Mouse (Mus musculus) adrenal gland, adult 18-20 months (tissue): ENCODE measurements at regions not wholly inside any gene's neighbourhood (a gene's known extent, or its start where the extent isn't known, plus 50 kb on each side); places are given as distances from the start of the nearest gene placed in this dataset.

ENCODE experiments used
- DNase-seq, 2 experiments: peaks; one replicate each; pipeline ENCODE4 v3.0.0; 2021 to 2022; ENCODE audit warnings: low spot score in 2 of 2

GRCm38 (mm10) chr1:71848656-71849055 is 195.7 kb upstream of the Fn1 start:
- no peak for DNase-seq

DNA sequence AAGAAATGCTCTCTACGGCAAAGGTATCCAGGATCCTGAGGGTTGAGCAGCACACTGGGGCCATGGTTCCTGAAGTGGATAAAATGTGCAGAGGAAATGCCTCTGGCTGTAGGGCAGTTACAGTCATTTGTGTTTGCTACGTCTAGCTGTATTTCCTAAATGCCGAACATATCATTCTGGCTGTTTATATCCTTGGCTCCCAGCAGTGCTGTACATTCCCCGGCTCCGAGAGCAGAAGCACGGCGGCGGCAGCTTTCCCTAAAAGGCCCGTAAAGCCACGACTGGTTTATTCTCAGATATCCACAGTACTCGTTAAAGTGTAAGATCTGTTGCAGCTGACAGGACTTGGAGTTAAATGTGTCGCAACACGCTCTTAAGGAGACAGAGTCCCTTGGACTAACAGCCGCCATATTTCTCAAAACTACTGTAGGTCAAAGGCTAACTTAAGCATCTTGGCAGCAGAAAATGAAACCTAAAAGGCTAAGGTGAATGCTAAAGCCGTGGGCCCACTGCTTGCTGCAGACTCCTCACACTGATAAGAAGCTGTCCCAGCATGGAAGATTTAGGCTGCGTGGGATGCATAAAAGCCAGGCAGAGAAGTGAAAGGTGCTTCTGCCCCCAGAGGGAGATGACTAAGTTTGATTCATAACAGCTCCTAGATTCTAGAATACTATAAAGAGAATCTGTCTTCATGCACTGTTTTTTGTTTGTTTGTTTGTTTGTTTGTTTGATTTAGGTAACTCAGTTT is 192.1 kb upstream of the Fn1 start:
- no peak for DNase-seq

GRCm38 (mm10) chr1:71837764-71838163 is 184.8 kb upstream of the Fn1 start:
- no peak for DNase-seq

- no peak for DNase-seq
Observed at GRCm38 (mm10) chr1:71837039-71837648, 184.1 kb upstream of the Fn1 start.

GRCm38 (mm10) chr1:71830379-71830778 is 177.4 kb upstream of the Fn1 start:
- no peak for DNase-seq

- no peak for DNase-seq
Observed at GRCm38 (mm10) chr1:71824410-71824809, 171.4 kb upstream of the Fn1 start.

DNA sequence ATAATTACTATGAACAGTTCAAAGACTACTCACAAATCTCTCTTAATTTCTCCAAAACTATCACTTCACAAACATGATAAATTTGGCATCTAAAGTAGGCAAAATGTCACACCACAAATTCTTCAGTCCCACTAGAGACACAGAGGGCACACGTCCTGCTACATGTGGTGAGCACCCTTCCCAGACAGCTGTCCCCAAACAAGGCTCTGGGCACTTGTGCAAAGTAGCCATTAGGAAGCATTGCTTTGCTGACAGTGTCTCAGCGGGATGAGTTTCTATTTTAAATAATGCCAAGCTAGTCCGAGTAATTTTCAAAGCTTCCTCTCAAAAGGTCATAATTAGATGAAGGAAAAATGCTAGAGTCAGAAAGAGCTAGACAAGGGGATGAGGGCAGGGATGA is 169.1 kb upstream of the Fn1 start:
- DNase-seq, result no peak

GRCm38 (mm10) chr1:71821099-71821498 is 168.1 kb upstream of the Fn1 start:
- DNase-seq, result no peak

- DNase-seq, result no peak
Observed at GRCm38 (mm10) chr1:71816306-71816705, 163.3 kb upstream of the Fn1 start.

DNA sequence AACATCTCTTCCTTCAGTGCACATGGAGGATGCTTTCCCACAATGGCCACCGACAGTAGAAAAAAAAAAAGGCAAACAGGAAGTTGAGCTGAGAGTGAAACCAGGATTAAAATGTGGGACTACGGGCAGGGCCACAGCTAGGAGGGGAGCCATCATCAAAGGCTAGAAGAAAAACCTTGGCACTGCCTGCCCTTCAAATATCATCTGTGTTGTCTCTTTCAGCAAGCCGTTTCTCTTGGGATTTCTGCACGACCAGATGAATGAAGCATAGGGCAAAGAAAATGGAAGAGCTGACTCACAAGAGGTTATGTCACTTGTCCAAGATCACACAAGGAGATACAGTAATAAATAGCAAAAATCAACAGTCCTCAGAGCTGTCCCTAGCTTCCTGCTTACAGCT is 161.1 kb upstream of the Fn1 start:
- no peak for DNase-seq

DNA sequence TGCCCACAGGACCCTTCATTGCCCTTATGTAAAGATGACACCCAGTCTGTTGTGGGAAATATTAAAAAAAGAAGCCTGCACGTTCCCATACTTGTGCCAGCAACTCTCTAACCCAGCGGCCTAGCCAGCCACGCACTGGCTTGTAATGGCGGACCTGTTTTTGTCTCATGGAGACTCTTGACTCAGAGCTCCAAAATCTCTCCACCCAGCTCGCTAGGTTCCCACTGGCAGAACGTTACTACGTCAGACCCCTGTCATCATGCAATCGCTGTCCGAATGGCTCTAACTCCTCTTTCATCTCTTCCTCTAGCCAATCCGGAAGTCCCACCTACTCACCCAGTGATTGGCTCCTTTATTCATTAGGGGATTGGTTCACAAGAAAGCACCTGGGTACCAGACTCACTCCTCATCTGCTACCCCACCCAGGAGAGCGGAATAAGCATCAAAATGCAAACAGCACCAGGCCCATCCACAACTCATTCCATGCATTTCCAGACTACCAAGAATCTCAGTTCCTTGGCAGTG is 159.2 kb upstream of the Fn1 start:
- no peak for DNase-seq

DNA sequence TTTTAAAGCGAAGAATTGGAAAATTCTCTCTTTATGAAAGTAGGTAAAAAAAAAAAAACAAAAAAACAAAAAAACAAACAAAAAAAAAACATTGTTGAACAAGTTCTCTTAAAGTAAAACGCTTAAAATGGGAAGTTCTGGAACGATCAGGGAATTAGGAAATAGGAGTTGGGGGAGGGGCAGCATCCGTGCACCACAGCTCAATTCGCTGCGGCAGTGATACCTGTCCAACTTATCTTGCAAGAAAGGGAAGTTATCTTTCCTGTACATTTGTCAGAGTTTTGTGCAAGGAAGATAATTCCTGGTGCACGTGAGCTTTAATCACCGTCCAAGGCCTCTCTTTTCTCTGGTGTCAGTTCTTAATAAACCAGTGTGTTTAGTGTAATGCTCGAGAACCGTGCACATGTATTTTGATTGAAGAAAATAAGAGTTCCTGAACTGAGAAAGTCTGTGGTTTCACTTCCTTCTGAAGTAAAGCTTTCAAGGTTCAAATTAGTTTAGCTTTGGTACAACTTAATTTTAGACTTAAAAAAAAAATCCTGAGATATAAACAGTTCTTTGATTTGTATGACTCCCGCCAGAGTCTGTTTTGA is 158.3 kb upstream of the Fn1 start:
- DNase-seq, result no peak

- DNase-seq, result no peak
Observed at GRCm38 (mm10) chr1:71808005-71808404, 155.0 kb upstream of the Fn1 start.

DNA sequence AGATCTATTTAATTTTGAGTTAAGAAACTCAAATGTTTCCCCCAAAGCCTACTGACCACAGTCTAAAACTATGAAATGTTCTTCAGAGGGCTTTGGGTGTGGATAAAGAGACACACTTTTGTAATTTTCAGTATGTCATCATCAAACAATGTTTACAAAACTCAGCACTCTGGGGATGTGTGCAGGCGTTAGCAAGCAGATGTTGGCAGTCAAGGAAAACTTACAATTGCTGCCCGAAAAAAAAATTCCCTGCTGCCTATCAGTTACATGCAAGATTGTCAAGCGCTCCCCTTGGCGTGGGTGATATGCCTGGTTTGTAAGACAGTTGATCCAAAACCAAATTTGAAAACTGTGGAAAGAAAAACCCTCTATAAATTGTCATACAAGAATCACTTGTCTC is 154.6 kb upstream of the Fn1 start:
- DNase-seq, result no peak

DNA sequence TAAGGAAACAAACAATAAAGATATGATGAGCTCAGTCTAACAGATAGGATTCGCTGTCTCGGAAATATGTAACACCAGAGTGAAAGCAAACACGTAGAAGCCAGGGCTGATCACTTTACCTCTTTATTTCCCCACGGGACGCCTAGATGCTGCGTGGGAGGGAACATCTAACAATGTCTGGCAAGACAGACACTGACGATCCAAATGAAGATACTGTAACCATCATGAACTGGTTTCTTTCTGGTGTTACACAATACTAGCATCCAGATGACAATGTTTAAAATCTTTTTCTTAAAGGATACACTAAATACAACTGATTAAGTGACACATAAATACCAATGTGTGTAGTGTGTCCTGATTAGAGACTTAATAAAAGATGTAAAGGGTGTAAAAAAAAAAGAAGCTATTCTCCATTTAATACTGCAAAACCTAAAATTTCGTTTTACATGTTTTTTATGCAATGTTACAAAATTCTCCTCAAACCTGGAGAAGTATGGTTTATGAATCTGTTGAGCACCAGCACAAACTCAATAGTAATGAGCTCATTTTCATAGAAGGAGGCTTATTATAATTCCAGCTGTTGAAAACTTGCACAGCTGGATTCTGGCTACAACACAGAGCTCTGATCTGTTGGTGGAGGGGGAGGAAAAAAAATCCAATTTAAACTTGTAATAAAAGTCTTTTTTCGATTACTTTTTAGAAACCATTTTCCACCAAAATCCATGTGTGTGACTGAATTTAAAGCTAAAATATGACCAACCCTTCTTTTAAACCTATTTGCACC is 148.5 kb upstream of the Fn1 start:
- no peak for DNase-seq

- no peak for DNase-seq
Observed at GRCm38 (mm10) chr1:71800581-71800980, 147.6 kb upstream of the Fn1 start.

GRCm38 (mm10) chr1:71798636-71799035 is 145.6 kb upstream of the Fn1 start:
- no peak for DNase-seq

- no peak for DNase-seq
Observed at GRCm38 (mm10) chr1:71788408-71788807, 135.4 kb upstream of the Fn1 start.

GRCm38 (mm10) chr1:71784880-71785279 is 131.9 kb upstream of the Fn1 start:
- no peak for DNase-seq

DNA sequence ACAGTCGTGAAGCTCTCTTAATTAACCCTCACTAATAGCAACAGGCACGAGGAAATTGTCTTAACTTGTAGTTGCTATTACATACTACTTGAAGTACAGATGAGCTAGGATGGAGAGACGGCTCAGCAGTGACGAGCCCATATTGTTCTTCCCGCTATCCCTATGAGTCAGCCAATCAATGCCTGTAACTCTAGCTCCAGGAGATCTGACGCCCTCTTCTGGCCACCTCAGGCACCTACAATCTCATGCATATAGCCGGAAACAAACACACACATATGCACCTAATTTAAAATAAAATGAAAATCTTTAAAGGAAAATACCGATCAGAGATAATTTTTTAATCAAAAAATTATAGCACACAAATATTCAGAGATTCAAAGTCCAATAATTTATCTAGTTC is 125.3 kb upstream of the Fn1 start:
- no peak for DNase-seq

DNA sequence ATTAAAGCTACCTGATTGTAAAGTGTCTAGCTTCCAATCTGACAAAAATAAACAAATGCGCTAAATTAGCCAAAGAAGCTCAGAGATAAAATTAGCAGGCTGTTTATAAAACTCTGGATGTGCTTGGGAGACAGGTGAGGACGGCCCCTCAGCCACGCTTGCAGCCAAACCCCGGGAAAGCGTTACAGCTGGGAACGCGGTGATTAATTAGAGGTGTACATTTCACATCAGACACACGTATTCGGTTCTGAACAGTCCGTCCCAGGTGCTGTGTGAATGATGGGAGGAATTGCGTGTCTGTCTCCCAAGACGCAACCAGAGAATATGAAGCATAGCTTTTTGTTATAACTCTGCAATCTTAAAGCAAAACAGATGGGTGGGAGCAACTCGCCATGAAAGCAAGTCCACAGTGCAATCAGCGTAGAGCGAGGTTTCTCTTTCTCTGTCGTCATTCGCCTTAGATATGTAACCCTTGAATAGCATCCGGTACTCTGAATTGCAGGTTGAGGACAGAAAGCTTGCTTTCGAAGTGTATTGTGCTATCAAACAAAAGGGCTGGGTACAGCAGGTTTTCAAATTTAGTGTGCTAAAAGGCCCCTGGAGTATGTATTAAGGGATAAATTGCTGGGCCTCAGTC is 123.0 kb upstream of the Fn1 start:
- no peak for DNase-seq
